Mouse (Mus musculus): ENCODE data around the gene Padi2. TPM values are rescaled to one million over a fixed set of nuclear protein-coding genes. Genes with fewer than 3 reads are reported as not detected.

Padi2 gene
- polyA plus RNA-seq, 1 experiment from 2014 or later = 8.4 TPM

DNA sequence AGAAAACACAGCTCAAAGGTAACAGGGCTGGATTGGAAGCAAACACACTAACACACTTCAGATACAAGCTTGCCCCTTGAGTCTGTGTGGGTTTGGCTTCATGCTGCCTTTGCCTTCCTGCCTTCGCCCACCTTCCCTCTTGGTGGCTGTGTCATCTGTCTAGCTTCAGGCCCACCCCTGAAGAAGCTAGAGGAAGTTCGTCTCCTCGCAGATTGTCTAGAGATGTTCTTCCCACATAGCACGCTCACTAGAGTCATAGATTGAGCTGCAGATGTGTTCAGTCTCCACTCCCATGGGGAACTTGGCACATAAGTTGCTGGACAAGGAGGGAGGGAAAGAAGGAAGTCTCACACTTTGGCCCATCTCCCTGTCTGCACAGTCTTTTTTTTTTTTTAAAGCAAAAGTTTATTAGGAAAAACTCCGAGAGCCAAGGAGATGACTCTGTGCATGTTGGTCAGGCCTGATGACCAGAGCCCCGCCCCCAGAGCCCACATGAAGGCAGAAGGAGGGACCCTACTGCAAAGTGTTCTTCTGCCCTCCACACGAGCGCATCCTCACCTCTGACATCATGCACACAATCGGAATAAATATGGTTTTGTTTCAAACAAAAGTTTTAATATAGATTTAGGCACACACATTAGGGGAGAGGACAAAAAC lies 57.9 kb downstream of the Padi2 start:
- Histone ChIP-seq H3K27me3 (replicated peaks) (no peaks in the 10 kb centered on the region), H3K4me1 (peaks cover 20% of the 10 kb centered on the region), H3K9me3 (no peaks in the 10 kb centered on the region), H3K27ac (no peak overlapping the region), H3K36me3 (peaks cover 30% of the 10 kb centered on the region), H3K4me2 (replicated peaks) (no peak overlapping the region), H3K4me3 (no peak overlapping the region), H3K9ac (no peak overlapping the region)
- ATAC-seq (ENCODE audit: low FRiP score, low read depth) = no peak
- 86% methylated on average over 9 of the region's 9 CpGs for WGBS

DNA sequence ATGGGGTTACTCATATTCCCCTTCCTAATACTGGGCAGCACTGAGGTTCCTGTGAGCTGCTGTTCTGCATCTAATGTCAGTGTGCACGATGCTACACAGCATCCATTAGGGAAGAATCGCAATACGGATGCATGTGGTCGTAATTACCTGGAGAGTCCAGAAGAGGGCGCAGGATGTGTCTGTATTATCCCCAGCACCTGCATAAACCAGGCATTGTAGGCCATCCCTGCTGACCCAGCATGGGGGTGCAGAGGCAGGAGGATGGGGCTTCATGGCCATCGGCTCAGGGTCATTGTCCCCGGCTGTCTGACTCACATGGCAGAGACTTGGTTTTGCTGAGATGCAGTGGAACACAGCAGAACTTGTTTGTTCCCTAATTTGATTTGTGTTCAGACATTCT lies 58.5 kb downstream of the Padi2 start:
- Histone ChIP-seq H3K27me3 (replicated peaks) (no peaks in the 10 kb centered on the region), H3K9ac (no peak overlapping the region), H3K4me3 (no peak overlapping the region), H3K4me2 (replicated peaks) (no peak overlapping the region), H3K4me1 (peaks cover 20% of the 10 kb centered on the region), H3K36me3 (peaks cover 35% of the 10 kb centered on the region), H3K9me3 (no peaks in the 10 kb centered on the region), H3K27ac (no peak overlapping the region)
- WGBS = 17% methylated on average over 7 of the region's 7 CpGs
- no peak for ATAC-seq (ENCODE audit: low FRiP score, low read depth)

DNA sequence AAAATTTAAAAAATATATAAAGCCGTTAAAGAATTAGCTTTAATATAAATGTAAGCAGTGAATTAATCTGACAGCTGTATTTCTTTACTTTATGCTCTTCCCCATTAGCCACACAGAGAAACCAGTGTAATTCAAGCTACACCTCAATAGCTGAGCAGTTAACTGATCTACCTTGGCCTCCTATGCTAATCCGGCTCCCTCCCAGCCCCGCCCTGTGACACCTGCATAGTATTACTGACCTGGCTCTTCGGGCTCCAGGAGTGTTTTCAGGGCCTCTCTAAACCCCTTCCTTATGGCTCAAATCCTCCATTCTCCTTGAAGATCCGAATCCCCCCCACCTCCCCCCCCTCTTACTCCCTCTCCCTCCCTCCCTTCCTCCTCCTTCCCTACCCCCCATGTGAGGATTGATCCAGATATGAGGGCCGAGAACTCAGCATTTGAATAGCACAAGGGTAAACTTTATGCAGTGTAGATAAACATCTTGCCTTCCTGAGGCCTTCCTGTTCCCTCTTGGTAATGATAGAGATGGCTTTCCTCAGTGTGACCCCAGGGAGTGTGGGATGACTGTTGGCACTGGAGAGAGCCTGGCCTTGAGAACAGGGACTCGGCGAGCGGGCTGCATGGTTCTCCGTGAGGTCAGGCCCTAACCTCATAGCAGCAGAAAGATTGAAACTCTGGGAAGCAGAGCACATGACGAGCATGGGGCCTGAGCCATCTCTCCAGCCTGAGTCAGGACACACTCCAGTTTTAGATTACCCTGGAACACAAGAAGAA lies 61.4 kb downstream of the Padi2 start:
- H3K27ac ChIP-seq = no peak overlapping the region
- no peaks in the 10 kb centered on the region for H3K9me3 ChIP-seq
- H3K36me3 ChIP-seq = peaks cover 63% of the 10 kb centered on the region
- ATAC-seq (ENCODE audit: low FRiP score, low read depth) = no peak
- H3K4me1 ChIP-seq = peaks cover 8% of the 10 kb centered on the region; the same call in 1 of the 2 replicates
- H3K4me2 ChIP-seq (replicated peaks) = no peak overlapping the region
- H3K4me3 ChIP-seq = no peak overlapping the region
- no peak overlapping the region for H3K9ac ChIP-seq
- H3K27me3 ChIP-seq (replicated peaks) = no peaks in the 10 kb centered on the region
- 89% methylated on average over 11 of the region's 11 CpGs for WGBS

DNA sequence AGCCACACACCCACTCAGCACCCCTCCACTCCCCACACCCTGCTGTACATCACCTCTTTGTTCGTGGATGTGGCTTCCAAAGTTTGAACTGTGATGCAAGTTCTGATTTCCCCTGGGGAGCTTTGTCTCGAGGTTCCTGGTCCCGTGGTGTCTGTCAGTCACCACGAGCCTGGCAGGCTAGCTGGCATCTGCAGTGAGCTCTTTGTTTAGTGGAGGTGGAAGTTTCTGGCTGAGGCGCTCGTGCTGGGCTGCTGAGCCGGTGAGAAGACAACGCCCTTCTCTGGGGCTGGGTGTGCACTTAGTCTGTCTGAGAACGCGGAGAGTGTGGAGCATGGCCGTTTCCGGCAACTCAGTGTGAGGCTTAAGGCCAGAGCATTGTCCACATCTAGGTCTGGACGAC lies 65.5 kb downstream of the Padi2 start:
- no peak for ATAC-seq (ENCODE audit: low FRiP score, low read depth)
- WGBS = 92% methylated on average over 13 of the region's 13 CpGs
- Histone ChIP-seq H3K4me3 (no peak overlapping the region), H3K27ac (no peak overlapping the region), H3K4me2 (replicated peaks) (no peak overlapping the region), H3K9me3 (no peaks in the 10 kb centered on the region), H3K9ac (no peak overlapping the region), H3K4me1 (no peaks in the 10 kb centered on the region), H3K27me3 (replicated peaks) (no peaks in the 10 kb centered on the region), H3K36me3 (peaks cover 94% of the 10 kb centered on the region)

DNA sequence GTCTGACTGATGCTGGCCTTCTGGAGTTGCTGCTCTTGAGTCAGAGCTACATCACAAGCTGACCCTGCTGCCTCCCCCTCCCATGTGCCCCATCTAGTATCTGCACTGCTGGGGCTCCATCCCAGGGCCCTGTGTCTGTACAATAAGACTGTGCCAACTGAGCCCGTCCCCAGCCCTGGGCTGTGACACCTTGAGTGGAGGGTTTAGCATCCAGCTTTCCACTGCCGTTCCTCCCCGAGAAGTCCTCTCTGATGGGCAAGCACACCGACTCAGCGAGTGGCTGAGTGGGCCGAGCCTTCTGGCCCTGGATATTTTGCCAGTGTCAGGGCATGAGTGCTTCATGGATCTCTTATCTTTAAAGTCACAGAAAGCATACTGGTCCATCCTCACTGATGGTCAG lies 68.3 kb downstream of the Padi2 start:
- 94% methylated on average over 6 of the region's 6 CpGs for WGBS
- H3K27ac ChIP-seq = no peak overlapping the region
- ATAC-seq (ENCODE audit: low FRiP score, low read depth) = no peak
- H3K4me3 ChIP-seq = no peak overlapping the region
- H3K9me3 ChIP-seq = no peaks in the 10 kb centered on the region
- no peaks in the 10 kb centered on the region for H3K4me1 ChIP-seq
- H3K27me3 ChIP-seq (replicated peaks) = no peaks in the 10 kb centered on the region
- H3K4me2 ChIP-seq (replicated peaks) = no peak overlapping the region
- no peak overlapping the region for H3K9ac ChIP-seq
- H3K36me3 ChIP-seq = peaks cover 98% of the 10 kb centered on the region

DNA sequence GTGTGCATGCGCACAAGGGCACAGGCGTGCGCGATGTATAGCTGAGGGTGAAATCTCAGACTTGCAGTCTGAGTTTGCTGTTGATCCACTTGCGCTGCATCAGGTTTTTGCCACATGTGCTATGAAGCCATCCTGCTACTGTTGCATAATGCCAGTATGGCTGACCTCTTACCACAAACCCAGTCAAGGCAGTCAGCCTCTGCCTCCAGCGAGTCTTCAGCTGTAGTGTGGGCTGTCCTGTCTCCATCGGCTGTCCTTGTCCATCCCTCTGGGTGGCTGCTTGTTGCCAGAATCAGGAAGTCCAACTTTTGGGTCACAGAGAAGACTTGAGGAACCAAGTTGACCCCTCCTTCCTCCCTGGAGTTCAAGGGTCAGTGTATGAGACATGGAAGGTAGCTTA lies 69.2 kb downstream of the Padi2 start:
- Histone ChIP-seq H3K4me2 (replicated peaks) (no peak overlapping the region), H3K9me3 (no peaks in the 10 kb centered on the region), H3K27me3 (replicated peaks) (no peaks in the 10 kb centered on the region), H3K9ac (no peak overlapping the region), H3K36me3 (peaks cover 96% of the 10 kb centered on the region), H3K4me1 (no peaks in the 10 kb centered on the region), H3K4me3 (no peak overlapping the region), H3K27ac (no peak overlapping the region)
- no peak for ATAC-seq (ENCODE audit: low FRiP score, low read depth)
- WGBS = 94% methylated on average over 7 of the region's 7 CpGs

DNA sequence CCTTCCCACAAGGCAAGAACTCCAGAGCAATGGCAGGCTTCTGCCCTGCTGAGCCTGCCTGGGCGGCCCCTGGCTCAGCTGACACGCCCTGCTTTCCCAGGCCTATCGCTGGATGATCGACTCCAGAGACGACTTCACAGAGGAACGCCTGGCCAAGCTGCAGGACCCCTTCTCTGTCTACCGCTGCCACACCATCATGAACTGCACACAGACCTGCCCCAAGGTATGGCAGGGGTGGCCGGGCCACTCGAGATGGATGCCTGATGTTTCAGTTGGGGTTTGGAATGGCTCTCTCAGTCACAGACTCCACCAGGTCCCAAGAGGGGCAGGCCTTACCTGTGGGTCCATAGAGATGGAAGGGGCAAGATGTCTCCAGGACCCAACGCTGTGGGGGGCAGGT lies 71.1 kb downstream of the Padi2 start:
- Histone ChIP-seq H3K36me3 (peaks cover 77% of the 10 kb centered on the region), H3K27ac (no peak overlapping the region), H3K4me2 (replicated peaks) (no peak overlapping the region), H3K4me3 (no peak overlapping the region), H3K27me3 (replicated peaks) (no peaks in the 10 kb centered on the region), H3K4me1 (no peaks in the 10 kb centered on the region), H3K9ac (no peak overlapping the region), H3K9me3 (no peaks in the 10 kb centered on the region)
- no peak for ATAC-seq (ENCODE audit: low FRiP score, low read depth)
- 89% methylated on average over 10 of the region's 10 CpGs for WGBS

DNA sequence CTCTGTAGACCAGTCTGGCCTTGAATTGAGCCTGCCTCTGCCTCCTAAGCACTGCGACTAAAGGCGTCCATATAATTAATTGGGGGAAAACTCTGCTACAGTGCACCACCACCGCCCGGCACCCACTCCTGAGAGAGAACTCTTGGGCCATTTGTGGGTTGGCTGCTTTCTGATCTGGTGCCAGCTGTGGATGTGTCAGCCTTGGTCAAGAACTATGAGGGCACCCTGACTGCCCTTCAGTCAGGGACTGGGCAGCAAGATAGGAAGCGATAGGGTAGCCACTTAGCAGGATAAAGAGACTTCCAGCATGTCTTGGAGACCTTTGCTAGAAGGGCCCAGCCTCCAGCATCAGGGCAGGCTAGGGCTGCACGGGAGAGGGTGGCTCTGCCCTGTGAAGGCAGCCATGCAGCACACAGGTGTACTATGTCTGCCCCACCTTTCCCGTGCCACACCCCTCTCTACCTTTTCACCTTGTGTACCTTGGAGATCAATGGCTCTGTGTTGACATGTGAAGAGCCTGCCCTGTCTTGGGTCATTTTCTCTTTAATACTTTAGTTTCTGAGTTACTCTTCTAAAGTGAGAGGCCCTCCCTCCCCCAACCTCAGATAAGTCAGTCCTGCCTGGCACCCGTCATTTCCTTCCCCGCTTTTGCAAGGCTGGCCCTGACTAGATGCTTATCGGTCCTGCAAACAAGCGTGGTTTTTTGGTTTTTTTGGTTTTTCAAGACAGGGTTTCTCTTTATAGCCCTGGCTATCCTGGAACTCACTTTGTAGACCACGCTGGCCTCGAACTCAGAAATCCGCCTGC lies 71.9 kb downstream of the Padi2 start:
- Histone ChIP-seq H3K27ac (no peak overlapping the region), H3K4me3 (no peak overlapping the region), H3K36me3 (peaks cover 69% of the 10 kb centered on the region), H3K4me1 (no peaks in the 10 kb centered on the region), H3K9me3 (no peaks in the 10 kb centered on the region), H3K9ac (no peak overlapping the region), H3K4me2 (replicated peaks) (no peak overlapping the region), H3K27me3 (replicated peaks) (no peaks in the 10 kb centered on the region)
- no peak for ATAC-seq (ENCODE audit: low FRiP score, low read depth)
- 95% methylated on average over 14 of the region's 14 CpGs for WGBS

DNA sequence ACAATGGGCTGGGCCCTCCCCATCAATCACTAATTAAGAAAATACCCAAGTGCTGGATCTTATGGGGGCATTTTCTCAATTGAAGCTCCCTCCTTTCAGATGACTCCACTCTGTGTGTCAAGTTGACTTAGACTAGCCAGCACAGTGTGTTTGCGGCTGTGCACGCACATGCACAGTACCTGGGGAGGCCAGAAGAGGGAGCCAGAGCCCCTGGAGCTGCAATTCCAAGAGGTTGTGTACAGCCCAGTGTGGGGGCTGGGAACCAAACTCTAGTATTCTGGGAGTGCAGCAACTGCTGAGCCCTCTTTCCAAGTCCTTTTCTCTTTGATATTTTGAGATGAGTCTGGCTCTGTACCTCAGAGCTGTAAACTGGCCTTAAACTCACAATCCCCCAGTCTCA lies 75.5 kb downstream of the Padi2 start:
- ATAC-seq (ENCODE audit: low FRiP score, low read depth) = no peak
- H3K9ac ChIP-seq = no peak overlapping the region
- H3K4me2 ChIP-seq (replicated peaks) = no peak overlapping the region
- H3K27ac ChIP-seq = no peak overlapping the region
- WGBS = 78% methylated on average over 2 of the region's 2 CpGs
- peaks cover 35% of the 10 kb centered on the region for H3K36me3 ChIP-seq
- no peak overlapping the region for H3K4me3 ChIP-seq
- peaks cover 9% of the 10 kb centered on the region; the same call in 1 of the 2 replicates for H3K4me1 ChIP-seq
- no peaks in the 10 kb centered on the region for H3K27me3 ChIP-seq (replicated peaks)
- no peaks in the 10 kb centered on the region for H3K9me3 ChIP-seq

DNA sequence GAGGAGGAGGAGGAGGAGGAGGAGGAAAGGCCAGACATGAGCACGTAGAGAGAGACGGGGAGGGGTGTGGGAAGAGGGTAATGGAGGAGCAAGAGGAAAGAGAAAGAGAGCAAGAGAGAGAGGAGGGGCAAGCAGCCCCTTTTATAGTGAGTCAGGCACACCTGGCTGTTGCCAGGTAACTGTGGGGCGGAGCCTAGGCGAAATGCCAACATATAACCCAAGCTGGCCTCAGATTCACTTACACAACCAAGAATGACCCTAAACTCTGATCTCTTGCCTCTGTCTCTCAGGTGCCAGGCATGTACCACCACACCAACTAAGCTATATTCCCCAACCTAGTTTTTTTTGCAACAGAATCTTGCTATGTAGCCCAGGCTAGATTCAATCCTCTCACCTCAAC lies 76.7 kb downstream of the Padi2 start:
- WGBS = 61% methylated on average over 4 of the region's 4 CpGs
- Histone ChIP-seq H3K27ac (no peak overlapping the region), H3K9ac (no peak overlapping the region), H3K4me2 (replicated peaks) (no peak overlapping the region), H3K36me3 (peaks cover 23% of the 10 kb centered on the region), H3K9me3 (no peaks in the 10 kb centered on the region), H3K4me3 (no peak overlapping the region), H3K27me3 (replicated peaks) (no peaks in the 10 kb centered on the region), H3K4me1 (peaks cover 16% of the 10 kb centered on the region)
- ATAC-seq (ENCODE audit: low FRiP score, low read depth) = no peak

DNA sequence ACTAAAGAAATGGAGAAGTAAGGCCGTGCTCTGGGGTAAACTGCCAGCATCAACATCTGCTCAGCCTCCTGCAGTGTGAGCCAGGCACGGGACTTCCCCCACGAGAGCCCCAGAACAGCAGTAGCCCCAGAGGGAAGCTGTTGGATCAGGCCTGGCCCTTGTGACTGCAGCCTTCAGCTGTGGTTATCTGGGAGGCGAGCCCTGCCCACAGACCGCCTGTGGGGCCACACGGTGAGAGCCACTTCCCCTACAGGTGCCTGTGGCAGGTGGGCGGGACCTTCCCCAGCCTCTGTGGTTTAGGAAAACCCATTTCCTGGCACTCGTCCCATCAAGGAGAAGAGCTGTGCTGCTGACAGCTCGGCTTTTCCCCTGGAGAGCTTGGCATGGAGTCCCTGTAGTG lies 77.3 kb downstream of the Padi2 start:
- WGBS = 24% methylated on average over 9 of the region's 9 CpGs
- H3K9ac ChIP-seq = no peak overlapping the region
- no peak for ATAC-seq (ENCODE audit: low FRiP score, low read depth)

DNA sequence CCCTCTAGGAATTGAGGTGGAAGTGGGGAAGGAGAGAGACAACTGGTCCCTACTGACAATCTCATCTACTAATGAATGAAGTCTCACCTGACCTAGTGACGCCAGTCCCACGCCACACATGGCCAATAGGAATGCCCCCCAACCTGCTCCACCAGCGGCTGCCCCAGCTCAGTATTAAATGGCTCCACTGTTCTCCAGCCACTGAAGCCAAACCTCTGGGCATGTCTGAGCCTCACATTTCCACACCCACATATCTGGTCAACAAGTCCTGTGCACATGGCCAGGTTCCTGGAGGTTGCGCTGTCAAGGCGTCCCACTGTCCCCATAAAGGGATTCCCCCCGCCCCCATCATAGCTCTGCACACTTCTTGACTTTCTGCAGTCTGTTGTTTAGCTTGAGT lies 78.4 kb downstream of the Padi2 start:
- peaks cover 34% of the 10 kb centered on the region for H3K4me1 ChIP-seq
- no peak overlapping the region for H3K9ac ChIP-seq
- H3K36me3 ChIP-seq = peaks cover 5% of the 10 kb centered on the region
- no peak overlapping the region for H3K27ac ChIP-seq
- 84% methylated on average over 6 of the region's 6 CpGs for WGBS
- H3K27me3 ChIP-seq (replicated peaks) = no peaks in the 10 kb centered on the region
- H3K4me2 ChIP-seq (replicated peaks) = no peak overlapping the region
- H3K4me3 ChIP-seq = no peak overlapping the region
- no peak for ATAC-seq (ENCODE audit: low FRiP score, low read depth)
- H3K9me3 ChIP-seq = no peaks in the 10 kb centered on the region

More for the DNA sequence above, 77.3 kb downstream of the Padi2 start:
- Histone ChIP-seq H3K27ac (no peak overlapping the region), H3K4me2 (replicated peaks) (no peak overlapping the region), H3K4me3 (no peak overlapping the region), H3K36me3 (peaks cover 16% of the 10 kb centered on the region), H3K4me1 (peaks cover 23% of the 10 kb centered on the region), H3K9me3 (no peaks in the 10 kb centered on the region), H3K27me3 (replicated peaks) (no peaks in the 10 kb centered on the region)

All from neural tube, embryonic 12.5 days (tissue).